ENCODE assay signal across 30 mouse cellular contexts in genomic region chr4:48105387-48105786, GRCm38 (mm10). TPM values are rescaled to one million over a fixed set of nuclear protein-coding genes. Genes with fewer than 3 reads are reported as not detected.
DNase-seq lines count a peak whose midpoint lies in the region; ATAC-seq and TF ChIP-seq lines count a peak whose summit lies in the region.
"Had no signal": no experiment of that assay in that cellular context is flagged by ENCODE, and none has a peak within 500 bp of the region (broad histone marks: within the 10 kb centered on the region; RNA-seq: fewer than 3 reads in every experiment).

No protein-coding gene starts in this region.

- H3K4me1 ChIP-seq in hindbrain, postnatal 0 days (ENCODE audit: insufficient read depth, low read length): no peaks in the 10 kb centered on the region
- H3K4me1 ChIP-seq in hindbrain, embryonic 10.5 days (replicated peaks): no peaks in the 10 kb centered on the region
- H3K4me1 ChIP-seq: heart, embryonic 13.5 days; hindbrain, embryonic 15.5 days; liver, embryonic 12.5 days had no signal

- no peak overlapping the region for H3K9ac ChIP-seq in hindbrain, postnatal 0 days (replicated peaks; ENCODE audit: low read length)
- H3K9ac ChIP-seq: heart, embryonic 13.5 days; hindbrain, embryonic 15.5 days; liver, embryonic 12.5 days; liver, postnatal 0 days had no signal

- H3K36me3 ChIP-seq in hindbrain, postnatal 0 days (ENCODE audit: insufficient read depth, low read length): no peaks in the 10 kb centered on the region
- H3K36me3 ChIP-seq in hindbrain, embryonic 10.5 days: no peaks in the 10 kb centered on the region
- H3K36me3 ChIP-seq: heart, embryonic 13.5 days; hindbrain, embryonic 15.5 days; liver, embryonic 12.5 days had no signal

- 66% methylated on average over 5 of the region's 5 CpGs for WGBS in hindbrain, postnatal 0 days
- WGBS in hindbrain, embryonic 10.5 days: 72% methylated on average over 5 of the region's 5 CpGs

- no peaks in the 10 kb centered on the region for H3K9me3 ChIP-seq in hindbrain, postnatal 0 days (ENCODE audit: low read length)
- no peaks in the 10 kb centered on the region for H3K9me3 ChIP-seq in hindbrain, embryonic 10.5 days
- H3K9me3 ChIP-seq: heart, embryonic 13.5 days; hindbrain, embryonic 15.5 days; liver, embryonic 12.5 days had no signal

- H3K4me2 ChIP-seq in hindbrain, postnatal 0 days (ENCODE audit: low read depth, low read length): no peak overlapping the region
- H3K4me2 ChIP-seq: heart, embryonic 13.5 days; hindbrain, embryonic 15.5 days; liver, embryonic 12.5 days had no signal

- H3K27ac ChIP-seq in hindbrain, postnatal 0 days: no peak overlapping the region
- no peak overlapping the region for H3K27ac ChIP-seq in hindbrain, embryonic 10.5 days
- H3K27ac ChIP-seq: gastrocnemius, adult 2 months; heart, embryonic 13.5 days; hindbrain, embryonic 15.5 days; left cerebral cortex, adult 2 months; liver, embryonic 12.5 days had no signal

- TF ChIP-seq CTCF in hindbrain, postnatal 0 days (IDR thresholded peaks at IDR 0.05; ENCODE audit: low read depth): no peak

- H3K27me3 ChIP-seq in hindbrain, postnatal 0 days (ENCODE audit: insufficient read depth, low read length): no peaks in the 10 kb centered on the region
- H3K27me3 ChIP-seq in hindbrain, embryonic 10.5 days (ENCODE audit: insufficient read depth, poor library complexity, severe bottlenecking): no peaks in the 10 kb centered on the region
- H3K27me3 ChIP-seq: CH12.LX; heart, embryonic 13.5 days; hindbrain, embryonic 15.5 days had no signal

- no peak overlapping the region for H3K4me3 ChIP-seq in hindbrain, postnatal 0 days (ENCODE audit: low read length)
- no peak overlapping the region for H3K4me3 ChIP-seq in hindbrain, embryonic 10.5 days
- H3K4me3 ChIP-seq: gastrocnemius, adult 2 months; heart, embryonic 13.5 days; hindbrain, embryonic 15.5 days; left cerebral cortex, adult 2 months; liver, embryonic 12.5 days had no signal

- ATAC-seq in hindbrain, postnatal 0 days: no peak
- ATAC-seq: activated CD4-positive, CD25-positive, alpha-beta regulatory T cell, adult 4 months; liver, embryonic 12.5 days; liver, postnatal 0 days had no signal

- peak; percentile 8 for DNase-seq in cerebellum, adult 11-12 months
- no peak for DNase-seq in cerebellum, postnatal 25 days
- DNase-seq in hindbrain, postnatal 0 days (ENCODE audit: low spot score): peak; percentile 9
- DNase-seq in hindbrain, embryonic 10.5 days (ENCODE audit: low spot score): no peak
- peak; percentile 37 for DNase-seq in left cerebral cortex, adult 11 months (ENCODE audit: low spot score)
- no peak for DNase-seq in left cerebral cortex, adult 18-20 months (ENCODE audit: low spot score in 2 of 2)
- DNase-seq in right cerebral cortex, adult 18-20 months: peak; percentile 22
- no peak for DNase-seq in right cerebral cortex, postnatal 36 days (ENCODE audit: low spot score in 2 of 2)
- DNase-seq: adrenal gland, adult 2 months; adrenal gland, postnatal 36 days; cerebellum, adult 8-10 months; cerebellum, postnatal 36 days; gastrocnemius, adult 2 months; gastrocnemius, postnatal 36 days; heart, adult 18-20 months; heart, postnatal 10 days; kidney, adult 18-20 months; kidney, postnatal 36 days; left cerebral cortex, postnatal 4 days; liver, postnatal 0 days; lung, postnatal 36 days; midbrain, embryonic 14.5 days; thymus, adult 18-20 months; thymus, postnatal 25 days had no signal

RNA-seq across cellular contexts. Expression of gene Stx17, which starts 19.3 kb away (rescaled TPM):
- 15.6 and 23.0 TPM in 2 replicates for total RNA-seq in hindbrain, postnatal 0 days (2014; rRNA removed)
- polyA plus RNA-seq in hindbrain, postnatal 0 days (2015; fragmentation: Nextera tagmentation; extraction: Ambion mirVana): 25.4 and 27.7 TPM in 2 replicates
- polyA plus RNA-seq in hindbrain, embryonic 10.5 days (2016; fragmentation: Nextera tagmentation; extraction: Ambion mirVana): 19.2 and 22.8 TPM in 2 replicates
- total RNA-seq in left cerebral cortex, adult 18-20 months (2021): 10 to 100 TPM; 20.9 to 22.1 TPM

Comparison
In these comparisons a context has a peak if more than half of its experiments do, and no peak if none do; other contexts are left out.
1. DNase-seq: peak in cerebellum, adult 11-12 months (single experiment), hindbrain, postnatal 0 days (single experiment), left cerebral cortex, adult 11 months (single experiment) and right cerebral cortex, adult 18-20 months (single experiment); none in cerebellum, postnatal 25 days (0 of 2), hindbrain, embryonic 10.5 days (single experiment), left cerebral cortex, adult 18-20 months (0 of 2) and right cerebral cortex, postnatal 36 days (0 of 2).